Mouse (Mus musculus) small intestine, adult 2 months (tissue): ENCODE data around the gene Zfp664. TPM values are rescaled to one million over a fixed set of nuclear protein-coding genes. Genes with fewer than 3 reads are reported as not detected.

Source experiments
- H3K27ac ChIP-seq: fragments of 200-500 bp; 2 replicates; pipeline ENCODE4 v1.5.1; 2012; ENCODE audit warnings: low read depth, low read length, control low read depth, inconsistent platforms; ENCODE audit not compliant: insufficient read depth
- H3K27me3 ChIP-seq: fragments of 200-500 bp; 2 replicates; pipeline ENCODE4 v1.6.1; 2012; ENCODE audit warnings: mild to moderate bottlenecking, moderate library complexity, low read length, inconsistent platforms; ENCODE audit not compliant: control insufficient read depth, insufficient read depth
- H3K36me3 ChIP-seq: fragments of 200-500 bp; 2 replicates; pipeline ENCODE4 v1.6.1; 2012; ENCODE audit warnings: mild to moderate bottlenecking, low read length, control low read depth, inconsistent platforms; ENCODE audit not compliant: control insufficient read depth, insufficient read depth
- H3K4me1 ChIP-seq: fragments of 200-500 bp; 2 replicates; pipeline ENCODE4 v1.6.1; 2012; ENCODE audit warnings: low read length, inconsistent platforms, mixed read lengths; ENCODE audit not compliant: control insufficient read depth, insufficient read depth, insufficient read length
- H3K4me3 ChIP-seq: fragments of 200-500 bp; 2 replicates; pipeline ENCODE4 v1.5.1; 2012; ENCODE audit warnings: low read depth, mild to moderate bottlenecking, control low read depth, inconsistent platforms, low read length, moderate library complexity
- CTCF ChIP-seq: fragments of 200-500 bp; IDR thresholded peaks from 2 replicates; pipeline ENCODE4 v1.5.1; 2012; ENCODE audit warnings: low read depth, mild to moderate bottlenecking, control low read depth, inconsistent platforms, low read length, moderate library complexity, mixed read lengths; ENCODE audit not compliant: insufficient replicate concordance, insufficient read length; ENCODE audit errors: extremely low read depth
- POLR2A ChIP-seq: fragments of 200-500 bp; IDR thresholded peaks from 2 replicates; pipeline ENCODE4 v1.6.1; 2012; ENCODE audit warnings: low read depth, mild to moderate bottlenecking, control low read depth, inconsistent platforms, low read length, moderate library complexity
- WGBS: fragments of 180-500 bp; shearing (Covaris S2); methylation state at CpG from one replicate; pipeline ENCODE4 v1.1.7; 2018; 5-methylcytosine and 5-hydroxymethylcytosine counted together
- polyA plus RNA-seq: library from polyadenylated mRNA; depleted of rRNA; stranded (reverse); fragments of >200 nt; gene quantifications from 2 replicates; pipeline ENCODE4 v1.2.3, GENCODE M21; 2012

Gene Zfp664
- polyA plus RNA-seq, 1 experiment: 11.3 TPM

- 47% methylated on average over 3 of the region's 3 CpGs for WGBS
- no peaks in the 10 kb centered on the region for H3K4me1 ChIP-seq
- TF ChIP-seq POLR2A (no peak), CTCF (no peak)
- no peaks in the 10 kb centered on the region for H3K27me3 ChIP-seq
- H3K36me3 ChIP-seq: 0 out of 2 replicates have a peak, but pooled peaks cover 5% of the 10 kb centered on the region
- no peak overlapping the region for H3K27ac ChIP-seq
- no peak overlapping the region for H3K4me3 ChIP-seq
These were observed 29.5 kb downstream of the Zfp664 start for GRCm38 (mm10) chr5:124891921-124892370.

- 64% methylated on average over 7 of the region's 8 CpGs for WGBS
- TF ChIP-seq POLR2A: no peak
- TF ChIP-seq CTCF: no peak
- Histone ChIP-seq H3K27ac (no peak overlapping the region), H3K4me1 (peaks cover 2% of the 10 kb centered on the region; the same call in 1 of the 2 replicates), H3K27me3 (no peaks in the 10 kb centered on the region), H3K36me3 (no peaks in the 10 kb centered on the region), H3K4me3 (no peak overlapping the region)
These were observed 33.6 kb downstream of the Zfp664 start for GRCm38 (mm10) chr5:124896135-124896534.

DNA sequence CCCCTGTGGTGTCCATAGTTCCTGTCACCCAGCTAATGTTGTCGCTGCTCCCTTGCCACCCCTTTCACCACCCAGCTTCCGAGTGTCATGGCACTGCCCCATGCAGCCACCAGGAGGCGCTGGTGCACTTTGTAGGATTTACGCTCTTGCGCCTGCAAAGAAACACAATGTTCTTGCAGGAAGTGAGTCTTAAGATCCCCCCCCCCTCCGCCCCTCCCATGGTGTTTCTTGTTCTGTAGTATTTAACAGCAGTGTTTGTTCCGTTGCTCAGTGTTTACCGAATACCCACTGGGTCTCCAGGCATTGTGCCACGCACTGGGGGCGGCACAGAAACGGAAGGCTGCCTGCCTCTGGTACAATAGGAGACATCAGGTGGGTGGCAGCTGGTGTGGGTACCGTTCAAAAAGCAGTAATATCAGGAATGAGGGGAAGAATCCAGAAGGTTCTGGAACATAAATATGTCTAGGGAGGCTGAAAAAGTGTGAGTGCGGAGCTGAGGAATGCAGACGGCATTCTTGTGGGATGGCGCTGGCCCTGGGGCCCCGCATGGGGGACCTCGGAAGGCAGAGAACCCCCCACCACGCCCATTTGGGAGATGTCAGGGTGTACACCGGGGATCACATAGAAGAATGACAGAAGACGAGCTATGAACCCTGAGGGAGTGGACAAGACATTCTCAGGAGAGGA, 37.6 kb downstream of the Zfp664 start:
- no peaks in the 10 kb centered on the region for H3K36me3 ChIP-seq
- peak; percentile 97; the same call in 1 of the 2 replicates for TF ChIP-seq CTCF
- TF ChIP-seq POLR2A: no peak
- H3K4me3 ChIP-seq: 0 out of 2 replicates have a peak overlapping the region, but pooled peaks have one; percentile 21
- 22% methylated on average over 20 of the region's 20 CpGs for WGBS
- no peak overlapping the region for H3K27ac ChIP-seq
- peaks cover 14% of the 10 kb centered on the region for H3K4me1 ChIP-seq
- no peaks in the 10 kb centered on the region for H3K27me3 ChIP-seq

- H3K4me3 ChIP-seq: no peak overlapping the region
- H3K4me1 ChIP-seq: peaks cover 14% of the 10 kb centered on the region
- H3K36me3 ChIP-seq: no peaks in the 10 kb centered on the region
- H3K27me3 ChIP-seq: no peaks in the 10 kb centered on the region
- H3K27ac ChIP-seq: no peak overlapping the region
- TF ChIP-seq POLR2A: no peak
- TF ChIP-seq CTCF: no peak
- WGBS: 68% methylated on average over 19 of the region's 19 CpGs
These were observed 38.4 kb downstream of the Zfp664 start for GRCm38 (mm10) chr5:124900738-124901490.

- WGBS: 69% methylated on average over 6 of the region's 6 CpGs
- Histone ChIP-seq H3K27ac (no peak overlapping the region), H3K27me3 (no peaks in the 10 kb centered on the region), H3K4me1 (peaks cover 14% of the 10 kb centered on the region), H3K4me3 (no peak overlapping the region), H3K36me3 (no peaks in the 10 kb centered on the region)
- TF ChIP-seq POLR2A (no peak), CTCF (no peak)
These were observed 39.2 kb downstream of the Zfp664 start for GRCm38 (mm10) chr5:124901675-124902074.

DNA sequence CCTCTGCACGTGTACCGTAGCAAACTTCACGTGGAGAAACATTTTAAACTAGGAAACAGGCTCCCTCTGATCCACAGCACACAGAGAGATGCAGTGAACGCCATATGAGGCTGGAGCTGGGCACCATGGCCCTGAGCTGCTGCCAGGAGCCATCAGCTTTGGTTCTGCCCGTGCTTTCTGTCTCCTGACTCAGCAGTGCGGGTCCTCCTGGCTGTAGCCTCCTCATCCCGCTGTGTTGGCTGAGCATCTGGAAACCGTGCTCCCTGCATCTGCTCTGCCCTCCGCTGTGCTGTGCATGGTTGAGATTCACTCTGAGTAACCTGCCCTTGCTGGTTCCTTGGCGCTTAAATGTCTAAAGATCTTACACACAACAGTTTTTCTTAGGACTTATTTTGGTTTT, 39.7 kb downstream of the Zfp664 start:
- Histone ChIP-seq H3K36me3 (no peaks in the 10 kb centered on the region), H3K4me1 (peaks cover 14% of the 10 kb centered on the region), H3K4me3 (no peak overlapping the region), H3K27ac (no peak overlapping the region), H3K27me3 (no peaks in the 10 kb centered on the region)
- 83% methylated on average over 10 of the region's 10 CpGs for WGBS
- TF ChIP-seq POLR2A: no peak
- no peak for TF ChIP-seq CTCF

DNA sequence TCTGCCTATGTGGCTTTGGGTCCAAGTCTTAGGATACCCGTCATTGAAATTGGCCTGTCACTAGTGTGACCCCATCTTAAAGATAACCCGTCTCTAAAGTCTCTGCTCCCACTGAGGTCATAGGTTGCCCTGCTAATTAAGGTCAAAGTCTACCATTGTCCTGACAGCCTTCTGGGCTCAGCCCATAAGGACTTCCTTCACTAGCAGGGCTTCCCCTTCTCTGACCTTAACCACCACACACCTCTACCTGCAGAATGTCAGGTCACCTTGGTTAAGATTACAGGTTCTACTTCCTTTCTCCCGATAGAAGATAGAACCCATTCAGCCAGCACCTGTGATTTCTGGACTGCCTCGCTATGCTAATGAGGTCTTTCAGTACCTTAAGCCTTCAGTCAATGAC, 41.4 kb downstream of the Zfp664 start:
- H3K36me3 ChIP-seq: no peaks in the 10 kb centered on the region
- H3K4me1 ChIP-seq: peaks cover 14% of the 10 kb centered on the region
- WGBS: 30% methylated on average over 4 of the region's 4 CpGs
- no peak for TF ChIP-seq CTCF
- TF ChIP-seq POLR2A: no peak
- peak overlapping the region; percentile 40; the same call in 1 of the 2 replicates for H3K27ac ChIP-seq
- H3K27me3 ChIP-seq: no peaks in the 10 kb centered on the region
- no peak overlapping the region for H3K4me3 ChIP-seq
